Mouse (Mus musculus): ENCODE measurements around the gene Lsm7.

GRCm38 (mm10) chr10:80902273-80902940 is 47.4 kb upstream of the Lsm7 start:
- TF ChIP-seq CTCF (IDR thresholded peaks at IDR 0.05) (no peak), EP300 (IDR thresholded peaks at IDR 0.05) (no peak)
